Mouse (Mus musculus): ENCODE measurements around the gene Clstn1. TPM values are rescaled to one million over a fixed set of nuclear protein-coding genes. Genes with fewer than 3 reads are reported as not detected.

Gene Clstn1
- 10 to 100 TPM; 78.9 to 80.6 TPM for total RNA-seq (2021)
- long read RNA-seq, experiment 1, full-length matches to known transcripts, result 14 of 54 reads
- long read RNA-seq, experiment 1, partial matches to known transcripts, result 32 of 54 reads
- long read RNA-seq, experiment 1, other reads (novel, unspliced or antisense), result 8 of 54 reads
- long read RNA-seq, experiment 2, full-length matches to known transcripts, result 22 of 49 reads
- long read RNA-seq, experiment 2, partial matches to known transcripts, result 23 of 49 reads
- long read RNA-seq, experiment 2, other reads (novel, unspliced or antisense), result 4 of 49 reads

DNA sequence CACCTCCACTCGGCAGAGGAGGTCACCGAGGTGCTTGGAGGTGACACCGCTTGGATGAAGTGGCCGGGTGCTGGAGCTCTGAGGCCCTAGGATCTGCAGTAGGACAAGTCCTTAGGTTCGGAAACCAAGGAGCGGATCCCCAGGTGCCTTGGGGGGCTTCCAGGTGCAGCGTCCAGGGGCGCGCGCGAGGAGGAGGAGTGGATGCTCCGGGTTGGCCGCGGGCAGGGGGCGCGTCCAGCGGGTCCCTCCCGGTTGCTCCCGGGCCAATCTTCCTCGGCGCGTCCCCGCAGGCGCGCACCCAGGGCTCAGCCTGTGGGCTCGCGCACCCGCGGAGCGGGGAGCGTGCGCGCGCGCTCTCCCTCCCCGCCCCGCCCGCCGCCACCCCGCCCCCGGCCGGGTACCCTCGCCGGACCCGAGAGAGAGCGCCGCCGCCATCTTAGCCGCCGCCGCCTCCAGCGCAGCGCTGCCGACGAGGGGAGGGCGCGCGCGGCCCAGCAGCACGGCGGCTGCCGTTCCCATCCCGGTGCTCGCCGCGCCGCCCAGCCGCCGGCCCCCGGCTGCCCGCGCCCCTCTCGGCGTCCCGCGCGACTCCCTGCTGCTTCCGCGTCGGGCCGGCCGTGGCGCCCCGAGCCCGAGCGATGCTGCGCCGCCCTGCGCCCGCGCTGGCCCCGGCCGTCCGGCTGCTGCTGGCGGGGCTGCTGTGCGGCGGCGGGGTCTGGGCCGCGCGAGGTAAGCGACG lies at the start of gene Clstn1:
Clstn1 (plus strand) TSS at position 425 of the 739 bp plus-strand sequence.
- peak; percentile 62 to 68 for DNase-seq (ENCODE audit: low spot score in 2 of 2)

DNA sequence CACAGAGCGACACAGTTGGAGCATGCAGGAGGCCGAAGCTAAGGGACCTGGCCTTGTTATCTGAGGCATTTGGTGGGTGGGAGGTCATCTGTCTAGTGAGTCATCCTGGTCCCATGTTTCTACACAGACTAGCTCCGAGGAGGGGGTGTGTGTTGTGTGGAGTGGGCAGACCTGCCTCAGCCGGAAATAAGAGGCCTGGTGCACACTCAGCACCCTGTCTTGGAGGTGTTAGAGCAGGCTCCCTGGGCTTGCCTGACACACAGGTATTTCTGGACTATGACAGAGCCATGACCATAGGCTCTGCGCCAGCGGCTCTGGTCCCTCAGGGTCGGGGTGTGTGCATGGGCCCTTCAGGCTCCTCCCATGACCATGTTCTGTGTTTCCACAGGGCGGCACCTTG lies 46.8 kb upstream of the Clstn1 start:
- no peak for DNase-seq (ENCODE audit: low spot score in 2 of 2)

DNA sequence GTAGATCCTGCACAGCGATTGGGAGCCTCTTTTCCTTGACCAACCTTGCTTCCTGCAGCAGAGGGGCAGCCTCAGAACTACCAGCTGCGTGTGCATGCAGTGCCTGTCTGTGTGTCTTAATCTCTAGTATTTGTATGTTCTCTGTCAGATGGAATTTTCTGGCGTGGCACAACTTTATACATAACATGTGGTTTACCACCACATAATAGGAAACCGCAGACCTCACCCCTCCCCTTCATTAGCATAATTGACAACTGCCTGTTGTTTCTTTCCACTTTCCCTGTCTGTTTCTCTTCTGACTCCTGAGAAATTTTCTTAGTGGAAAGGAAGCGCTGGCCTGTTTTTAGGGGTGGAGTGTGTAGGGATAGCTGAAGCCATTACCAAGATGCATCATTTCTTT lies 44.3 kb upstream of the Clstn1 start:
- no peak for DNase-seq (ENCODE audit: low spot score in 2 of 2)

DNA sequence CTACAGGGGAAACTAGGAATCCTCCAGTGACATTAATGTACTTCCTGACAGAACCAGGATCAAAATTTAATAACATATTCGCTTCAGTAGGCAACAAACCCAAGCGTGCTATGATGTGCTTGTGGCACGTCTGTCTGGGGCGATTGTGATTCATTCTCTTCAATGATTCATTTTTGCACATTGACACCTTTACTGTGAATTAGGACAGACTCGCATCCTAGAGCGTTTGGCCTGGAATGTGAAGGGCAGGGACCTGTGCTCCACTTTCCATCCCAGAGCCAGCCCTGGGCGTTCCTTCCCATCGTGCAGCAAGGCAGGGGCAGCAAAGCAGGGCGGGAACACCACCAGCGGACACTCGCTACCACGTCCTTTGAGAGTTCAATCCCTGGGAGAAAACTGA lies 43.8 kb upstream of the Clstn1 start:
- no peak for DNase-seq (ENCODE audit: low spot score in 2 of 2)

DNA sequence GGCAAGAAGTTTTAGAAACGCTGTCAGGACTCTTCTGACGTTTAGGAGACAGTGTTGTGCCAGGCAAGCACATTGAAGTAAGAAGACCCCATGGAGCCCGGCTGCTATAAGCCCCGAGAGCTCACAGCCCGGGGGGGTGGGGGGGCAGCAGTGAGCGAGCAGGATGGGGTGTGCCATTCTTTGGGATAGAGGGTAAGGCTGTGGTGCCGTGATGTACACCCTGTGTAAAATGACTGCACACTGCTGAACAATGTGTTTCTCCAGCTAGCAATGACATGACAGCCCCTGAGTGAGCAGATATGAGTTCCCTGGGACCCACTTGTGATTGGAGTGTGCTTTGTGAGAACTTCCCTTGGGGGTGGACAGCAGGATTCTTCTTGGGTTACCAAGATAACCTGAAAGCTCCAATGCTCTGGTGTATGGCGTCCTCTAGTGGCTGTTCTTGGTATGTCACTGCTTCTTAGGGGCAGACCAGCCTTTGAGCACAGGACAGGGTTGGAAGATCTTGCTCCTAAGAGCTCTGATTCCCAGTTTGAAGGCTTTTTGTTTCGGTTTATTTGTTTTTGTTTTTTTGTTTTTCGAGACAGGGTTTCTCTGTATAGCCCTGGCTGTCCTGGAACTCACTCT lies 43.2 kb upstream of the Clstn1 start:
- peak; percentile 55 to 84 for DNase-seq (ENCODE audit: low spot score in 2 of 2)

DNA sequence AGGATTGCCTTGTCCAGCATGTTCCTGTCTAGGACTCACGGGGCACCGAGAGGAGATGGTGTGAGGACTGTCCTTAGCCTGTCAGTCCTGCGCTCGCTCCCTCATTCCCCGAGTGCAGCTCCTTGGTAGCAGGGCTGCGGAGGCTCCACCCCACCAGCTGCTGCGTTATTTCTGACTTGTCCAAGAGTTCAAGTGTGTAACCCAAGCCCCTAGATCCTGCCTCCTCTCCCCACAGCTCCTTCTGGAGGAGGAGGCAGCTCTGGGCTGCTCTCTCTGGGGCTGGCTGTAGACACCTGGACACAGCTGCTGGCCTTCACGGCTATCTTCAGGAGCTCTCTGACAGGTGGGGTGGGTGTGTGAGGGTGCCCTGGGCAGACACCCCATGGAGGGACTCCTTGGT lies 41.4 kb upstream of the Clstn1 start:
- DNase-seq (ENCODE audit: low spot score in 2 of 2), result no peak

DNA sequence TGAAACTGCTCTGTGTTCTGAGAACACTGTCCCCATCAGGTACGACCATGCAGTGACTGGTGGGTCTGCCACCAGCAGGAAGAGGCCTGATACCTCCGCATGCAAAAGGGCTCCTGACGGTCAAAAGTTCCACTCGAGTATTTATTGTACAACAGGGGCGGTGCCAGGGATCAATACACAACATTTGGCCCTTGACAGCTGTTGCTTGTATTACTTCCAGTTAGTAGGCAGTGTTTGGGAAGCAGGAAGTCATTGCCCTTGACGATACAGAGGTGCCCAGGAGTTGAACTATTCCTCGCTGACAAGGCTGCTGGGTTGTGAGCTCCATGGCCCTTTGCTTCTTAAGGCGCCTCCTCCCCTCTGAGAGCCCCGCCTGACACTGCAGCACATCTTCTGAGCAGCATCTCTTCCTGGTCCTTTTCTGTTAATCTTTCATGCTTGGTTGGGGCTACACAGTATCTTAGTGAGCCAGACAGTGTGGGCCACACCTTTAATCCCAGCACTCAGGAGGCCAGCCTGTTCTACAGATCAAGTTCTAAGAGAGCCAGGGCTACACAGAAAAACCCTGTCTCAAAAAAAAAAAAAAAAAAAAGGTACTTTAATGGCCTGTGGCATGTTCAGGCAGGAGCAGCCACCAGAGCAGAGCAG lies 39.3 kb upstream of the Clstn1 start:
- DNase-seq (ENCODE audit: low spot score in 2 of 2), result no peak

DNA sequence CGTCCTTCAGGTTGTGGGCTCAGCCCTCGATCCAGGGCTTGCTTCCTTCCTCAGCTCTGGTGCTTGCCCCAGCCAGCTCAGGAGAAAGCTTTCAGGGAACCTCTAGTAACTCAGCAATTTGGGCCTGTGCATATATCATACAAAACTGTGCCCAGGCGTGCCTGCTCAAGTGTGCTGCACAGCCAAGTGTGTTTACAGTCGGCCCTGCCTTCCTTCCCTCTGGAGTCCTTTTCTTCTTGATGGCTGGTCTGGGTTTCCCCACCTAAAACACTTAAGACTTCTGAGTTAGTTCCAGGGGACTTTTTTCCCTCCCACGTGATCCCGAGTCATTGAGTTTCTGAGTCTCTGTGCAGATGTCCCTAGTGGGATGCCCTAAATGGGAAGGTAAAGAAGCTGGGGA lies 38.7 kb upstream of the Clstn1 start:
- no peak for DNase-seq (ENCODE audit: low spot score in 2 of 2)

DNA sequence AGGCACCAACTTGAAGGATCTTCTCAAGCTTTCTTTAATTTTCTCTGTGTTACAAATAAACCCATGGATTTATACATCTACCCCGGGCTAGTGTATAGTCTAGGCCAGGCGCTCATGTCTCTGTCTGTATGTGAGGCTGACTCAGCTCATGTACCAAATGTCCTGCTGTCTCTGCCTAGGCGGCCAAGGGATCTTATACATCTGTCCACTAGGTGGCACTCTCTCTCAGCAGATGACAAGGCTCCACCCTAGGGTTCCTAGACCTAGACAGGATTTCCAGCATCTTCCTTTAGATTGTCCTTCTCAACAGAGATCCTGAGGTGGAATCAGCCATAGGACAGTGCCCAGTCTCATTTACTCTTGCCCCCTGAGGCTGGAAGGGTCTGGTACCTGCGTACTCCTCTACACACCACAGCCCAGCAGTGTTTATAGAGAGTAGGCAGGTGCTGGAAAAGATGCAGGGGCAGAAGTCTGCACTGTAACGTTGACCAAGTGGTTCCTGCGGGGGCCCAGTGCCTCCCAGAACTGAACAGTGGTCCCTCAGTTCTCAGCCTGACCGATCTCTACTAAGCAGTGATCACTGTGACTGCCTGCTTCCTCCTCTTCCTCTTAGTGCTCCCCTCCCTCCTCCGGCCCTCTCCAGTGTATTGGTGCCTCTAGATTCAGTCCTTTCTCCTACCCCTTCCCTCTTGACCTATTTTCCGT lies 36.9 kb upstream of the Clstn1 start:
- DNase-seq (ENCODE audit: low spot score in 2 of 2), result peak; percentile 45 to 71

DNA sequence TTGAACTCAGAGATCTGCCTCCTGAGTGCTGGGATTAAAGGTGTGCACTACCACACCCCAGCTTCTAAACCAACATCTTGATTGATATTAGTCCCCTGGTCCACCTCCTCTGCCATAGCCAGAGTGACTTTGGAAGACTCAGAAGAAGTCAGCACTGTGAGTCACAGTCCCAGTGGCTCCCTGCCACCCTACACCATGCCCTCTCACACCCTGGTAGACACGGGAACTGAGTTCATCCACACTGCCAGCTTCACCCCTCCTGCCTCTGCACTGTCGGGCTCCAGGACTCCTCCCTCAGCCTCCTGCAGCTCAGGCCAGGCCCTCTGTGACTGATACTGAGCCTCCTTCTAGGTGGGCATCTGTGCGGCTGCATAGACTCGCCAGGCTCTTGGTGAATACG lies 35.4 kb upstream of the Clstn1 start:
- DNase-seq (ENCODE audit: low spot score in 2 of 2), result no peak

DNA sequence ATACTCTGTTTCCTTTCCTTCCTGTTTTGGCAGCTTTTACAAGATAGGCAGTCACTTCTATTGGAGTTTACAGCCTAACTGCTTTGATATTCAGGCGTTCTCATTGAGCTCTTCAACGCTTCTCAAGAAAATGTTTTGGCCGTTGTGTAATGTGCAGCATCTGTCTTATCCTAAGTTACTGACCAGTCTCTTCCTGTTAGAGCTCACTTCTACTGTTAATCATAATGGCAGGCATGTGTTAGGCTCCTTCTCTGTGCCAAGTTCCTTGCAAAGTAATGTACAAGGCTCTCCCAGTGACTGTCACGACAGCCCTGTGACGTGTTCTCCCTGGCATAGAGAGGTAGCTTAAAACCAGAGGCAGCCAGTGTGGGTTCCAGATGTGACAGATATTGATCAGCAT lies 34.6 kb upstream of the Clstn1 start:
- DNase-seq (ENCODE audit: low spot score in 2 of 2), result no peak

DNA sequence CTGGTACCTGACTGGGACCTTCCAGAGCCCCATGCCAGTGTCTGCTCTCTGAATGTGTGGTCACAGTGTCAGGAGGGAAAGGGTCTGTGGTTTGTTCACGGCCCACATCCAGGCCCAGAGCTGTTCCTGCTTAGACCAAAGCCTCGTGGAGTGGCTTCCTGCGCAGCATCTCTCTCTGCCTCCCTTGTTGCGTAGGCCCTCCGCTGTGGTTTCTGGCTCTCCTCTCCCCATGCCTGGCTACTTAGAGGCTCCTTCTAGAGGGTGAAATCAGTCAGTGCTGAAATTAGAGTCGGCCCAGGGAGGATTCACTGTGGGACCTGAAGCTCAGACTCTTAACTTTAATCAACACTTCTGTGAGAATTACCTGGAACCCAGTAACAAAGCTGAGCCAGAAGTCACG lies 32.4 kb upstream of the Clstn1 start:
- DNase-seq (ENCODE audit: low spot score in 2 of 2), result no peak

DNA sequence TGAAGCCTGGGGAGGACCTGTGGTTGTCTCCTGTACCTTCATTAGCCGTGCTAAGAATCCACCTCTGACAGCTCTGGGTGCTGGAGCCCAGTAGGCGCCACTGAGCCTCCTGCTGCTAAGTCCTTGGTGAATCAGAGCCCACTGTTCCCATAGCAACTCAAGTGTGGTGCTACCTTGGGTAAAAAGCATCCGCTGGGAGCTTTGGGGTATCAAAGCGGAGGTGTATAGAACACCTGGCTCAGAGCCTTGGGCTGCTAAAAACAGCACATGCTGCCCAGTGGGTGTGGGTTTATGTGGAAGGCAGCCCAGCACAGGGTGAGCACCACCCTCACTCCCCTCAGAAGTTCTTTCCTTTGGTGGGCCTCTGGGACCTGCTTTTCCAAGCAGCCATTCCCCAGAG lies 30.2 kb upstream of the Clstn1 start:
- DNase-seq (ENCODE audit: low spot score in 2 of 2), result no peak

DNA sequence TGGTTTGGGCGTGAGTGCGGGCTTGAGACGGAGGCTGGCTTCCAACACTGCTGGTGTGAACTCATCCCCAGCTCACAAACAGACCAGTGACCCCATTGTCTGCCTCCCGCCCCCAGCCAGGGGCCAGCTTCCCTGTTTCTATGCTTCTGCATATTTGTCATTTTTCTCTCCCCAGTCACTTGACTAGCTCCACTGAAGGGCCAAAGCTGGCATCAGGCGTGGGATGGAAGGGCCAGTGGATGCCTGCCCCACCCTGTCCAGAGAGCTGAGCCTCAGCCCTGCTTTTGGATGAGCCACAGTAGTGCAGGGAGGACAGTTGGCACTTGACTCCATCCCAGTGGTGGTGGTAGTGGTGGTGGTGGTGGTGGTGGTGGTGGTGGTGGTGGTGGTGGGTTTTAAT lies 28.4 kb upstream of the Clstn1 start:
- DNase-seq (ENCODE audit: low spot score in 2 of 2), result no peak

DNA sequence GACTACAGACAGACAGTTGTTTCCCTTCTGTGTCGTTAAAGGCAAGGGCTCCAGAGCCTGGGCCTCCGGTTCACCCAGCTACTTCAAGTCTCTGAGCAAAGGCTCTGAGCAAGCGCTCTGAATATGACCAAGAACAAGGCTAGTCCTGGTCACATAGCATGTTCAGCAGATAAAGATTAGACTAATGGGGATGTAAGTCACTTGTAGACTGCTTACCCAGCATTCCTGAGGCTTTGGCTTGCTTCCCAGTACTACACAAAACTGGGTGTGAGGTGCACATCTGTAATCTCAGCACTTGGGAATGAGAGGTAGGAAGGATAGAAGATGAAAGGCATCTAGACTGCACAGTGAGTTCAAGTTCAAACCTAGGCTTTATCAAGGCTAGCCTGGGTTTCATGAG lies 27.9 kb upstream of the Clstn1 start:
- no peak for DNase-seq (ENCODE audit: low spot score in 2 of 2)

DNA sequence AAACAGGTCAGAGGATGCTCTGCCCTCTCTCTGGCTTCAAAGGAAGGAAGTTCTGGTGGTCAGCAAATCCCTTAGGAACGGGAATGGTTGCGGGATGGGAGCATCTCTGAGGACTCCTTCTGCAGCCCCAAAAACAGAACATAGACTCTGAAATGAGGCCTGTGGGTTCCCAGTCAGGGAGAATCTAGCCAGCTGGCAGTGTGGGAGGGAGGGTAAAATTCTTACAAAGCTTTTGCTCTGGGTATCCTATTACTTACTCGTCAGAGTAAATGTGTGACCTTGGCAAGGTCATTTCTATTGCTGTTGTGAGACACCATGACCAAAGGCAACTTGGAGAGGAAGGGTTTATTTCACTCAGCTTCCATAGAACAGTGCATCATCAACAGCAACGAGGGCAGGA lies 24.9 kb upstream of the Clstn1 start:
- no peak for DNase-seq (ENCODE audit: low spot score in 2 of 2)

DNA sequence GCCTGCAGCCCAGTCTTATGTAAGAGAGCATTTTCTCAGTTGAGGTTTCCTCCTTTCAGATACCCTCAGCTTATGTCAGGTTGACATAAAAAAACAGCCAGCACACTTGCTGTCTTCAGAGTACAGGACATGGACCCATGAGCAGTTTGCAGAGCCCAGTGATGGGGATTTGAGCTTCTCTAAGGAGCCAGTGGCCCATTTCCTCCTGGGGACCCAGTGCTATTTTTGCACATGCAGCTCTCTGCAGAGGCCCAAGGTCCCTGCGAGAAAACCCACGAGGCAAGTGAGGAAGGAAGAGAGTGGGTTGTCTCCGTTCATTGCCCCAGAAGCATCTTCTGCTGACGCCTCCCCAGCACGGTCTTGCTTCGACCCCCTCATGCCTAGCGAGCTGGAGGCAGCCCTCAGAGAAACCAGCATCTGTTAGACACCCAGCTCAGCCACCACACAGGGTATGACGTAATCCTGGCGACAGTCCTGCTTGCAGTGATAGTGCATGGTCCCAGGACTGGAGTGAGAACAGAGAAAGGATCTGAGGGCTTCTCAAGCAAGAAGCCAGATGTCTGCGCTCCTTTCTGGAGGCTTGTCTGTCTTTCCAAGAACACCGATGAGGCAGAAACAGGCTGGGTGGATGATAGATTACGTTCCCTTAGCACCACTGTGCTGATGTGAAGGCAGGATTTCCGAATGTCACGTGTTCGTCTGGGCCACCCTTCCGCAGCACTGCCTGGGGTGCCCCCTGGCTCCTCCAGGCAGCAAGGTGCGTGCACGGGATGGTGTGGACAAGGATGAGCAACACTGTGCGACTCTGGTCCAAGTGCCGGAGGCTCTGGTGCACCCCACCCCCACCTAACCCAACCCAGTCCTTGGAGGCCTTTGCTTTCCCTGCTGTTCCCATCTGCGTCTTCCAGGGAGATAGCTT lies 24.0 kb upstream of the Clstn1 start:
- peak in 1 of 2 experiments; percentile 45 for DNase-seq (ENCODE audit: low spot score in 2 of 2)

DNA sequence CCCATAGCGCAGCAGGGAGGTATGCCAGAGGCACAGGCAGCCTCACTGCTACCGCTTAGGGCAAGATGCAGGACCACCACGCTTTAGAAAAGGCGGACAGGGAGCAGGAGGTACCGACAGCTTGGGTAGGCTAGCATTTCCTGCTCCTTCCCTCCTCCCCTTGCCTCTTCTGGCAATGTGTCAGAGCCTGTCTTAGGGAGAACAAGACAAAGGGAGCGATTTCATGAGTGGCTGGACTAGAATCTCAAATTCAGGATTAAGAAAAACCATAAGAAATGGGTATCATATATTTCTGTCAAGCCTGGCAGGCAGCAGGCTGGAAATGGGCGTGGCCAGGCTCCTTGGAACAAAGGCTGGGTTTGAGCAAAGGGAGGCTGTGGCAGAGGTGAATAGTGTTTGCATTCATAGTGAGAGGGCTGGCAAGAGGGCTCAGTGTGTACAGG lies 23.3 kb upstream of the Clstn1 start:
- DNase-seq (ENCODE audit: low spot score in 2 of 2), result no peak

DNA sequence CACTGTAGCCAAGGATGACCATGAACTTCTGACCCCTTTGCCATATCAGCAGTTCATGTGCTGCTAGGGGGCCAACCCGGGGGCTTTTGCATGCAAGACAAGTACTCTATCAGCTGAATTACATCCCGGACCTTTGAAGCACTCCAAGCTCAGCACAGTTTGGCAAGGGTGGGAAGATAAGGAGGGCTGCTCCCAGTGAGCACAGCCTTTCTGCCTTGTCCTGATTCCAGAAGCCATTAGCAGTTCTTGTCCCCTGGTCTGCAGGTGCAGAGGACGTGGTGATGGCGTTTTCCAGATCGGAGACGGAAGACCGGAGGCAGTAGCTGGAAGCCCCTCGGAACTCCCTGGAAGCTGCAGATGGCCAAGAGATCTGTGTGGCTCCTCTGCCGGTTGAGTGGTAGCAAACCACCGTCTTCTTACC lies 22.3 kb upstream of the Clstn1 start:
- DNase-seq (ENCODE audit: low spot score in 2 of 2), result no peak

All from gastrocnemius, postnatal 4 days (tissue).